Mouse (Mus musculus) heart, adult 2 months (tissue): ENCODE measurements around the gene Pnmal1.

Experiments
- CTCF ChIP-seq: fragments of 200-600 bp; IDR thresholded peaks from 2 replicates; pipeline ENCODE4 v1.8.1; 2022; ENCODE audit warnings: antibody characterized with exemption, mild to moderate bottlenecking, moderate library complexity
- EP300 ChIP-seq: fragments of 200-500 bp; IDR thresholded peaks from 2 replicates; pipeline ENCODE4 v1.6.1; 2011; ENCODE audit warnings: low read depth, low read length, control low read depth; ENCODE audit not compliant: insufficient read depth
- POLR2A ChIP-seq: fragments of 200-500 bp; IDR thresholded peaks from 2 replicates; pipeline ENCODE4 v1.6.1; 2011; ENCODE audit warnings: mild to moderate bottlenecking, low read depth, low read length, control low read depth; ENCODE audit not compliant: insufficient read depth

DNA sequence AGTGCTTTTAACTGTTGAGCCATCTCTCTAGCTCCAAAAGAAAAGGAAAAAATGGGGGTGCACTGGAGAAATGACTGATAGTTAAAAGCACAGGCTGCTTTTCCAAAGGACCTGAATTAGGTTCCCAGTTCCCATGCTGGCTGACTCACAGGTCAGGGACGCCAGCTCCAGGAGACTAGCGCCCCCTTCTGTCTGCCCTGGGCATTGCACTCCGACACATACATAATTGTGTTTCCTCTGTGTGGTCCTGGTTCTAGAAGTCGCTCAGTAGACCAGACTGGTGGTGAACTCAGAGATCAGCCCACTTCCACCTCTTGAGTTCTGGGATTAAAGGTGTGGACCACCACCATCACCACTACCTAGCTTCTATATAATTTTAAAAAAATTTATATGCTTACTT, 22.2 kb upstream of the Pnmal1 start:
- TF ChIP-seq CTCF (peak; percentile 61), EP300 (no peak), POLR2A (no peak)
